Mouse (Mus musculus) midbrain, embryonic 10.5 days (tissue): ENCODE results near the gene Kdelc1. TPM values are rescaled to one million over a fixed set of nuclear protein-coding genes. Genes with fewer than 3 reads are reported as not detected.

ENCODE experiments used
- polyA plus RNA-seq: library from polyadenylated mRNA; unstranded; fragments of >200 nt; fragmentation: Nextera tagmentation; extraction: Ambion mirVana; gene quantifications from 2 replicates; pipeline ENCODE4 v1.2.1, GENCODE M21; 2016

The Kdelc1 gene
- polyA plus RNA-seq, 1 experiment from 2014 or later = 64.6 TPM

Other genes starting within 250 kb of the Kdelc1 start
- 71.1 and 71.9 TPM in 2 replicates for gene Tpp2, start 185.2 kb downstream of the Kdelc1 start, polyA plus RNA-seq
- 0.41 and 0.63 TPM in 2 replicates for gene Mettl21c, start 98.8 kb downstream of the Kdelc1 start, polyA plus RNA-seq
- gene Gm8251, start 56.9 kb downstream of the Kdelc1 start, polyA plus RNA-seq = 0.16 and 0.22 TPM in 2 replicates
- 105 and 118 TPM in 2 replicates for gene Tex30, start 16.4 kb downstream of the Kdelc1 start, polyA plus RNA-seq
- gene Bivm, start 149 bp upstream of the Kdelc1 start, polyA plus RNA-seq = 22.5 and 24.7 TPM in 2 replicates
- gene Ercc5, start 28.9 kb upstream of the Kdelc1 start, polyA plus RNA-seq = 29.0 and 32.8 TPM in 2 replicates
- not detected in 2 replicates for gene Mettl21e, start 100.2 kb upstream of the Kdelc1 start, polyA plus RNA-seq